Mouse (Mus musculus): ENCODE data around the gene Bace2. TPM values are rescaled to one million over a fixed set of nuclear protein-coding genes. Genes with fewer than 3 reads are reported as not detected.

The Bace2 gene
- polyA plus RNA-seq, 1 experiment from 2014 or later: 11.2 TPM

- H3K27me3 ChIP-seq (ENCODE audit: insufficient read depth, low read length): no peaks in the 10 kb centered on the region
- H3K27ac ChIP-seq (ENCODE audit: low read length): no peak overlapping the region
- no peak overlapping the region for H3K4me3 ChIP-seq (ENCODE audit: low read length)
- ATAC-seq (ENCODE audit: low FRiP score, low TSS enrichment): no peak
- H3K4me2 ChIP-seq (replicated peaks; ENCODE audit: low read depth, low read length): no peak overlapping the region
- no peak overlapping the region for H3K9ac ChIP-seq (replicated peaks; ENCODE audit: low read length)
- H3K36me3 ChIP-seq (ENCODE audit: insufficient read depth, low read length): no peaks in the 10 kb centered on the region
- WGBS: 77% methylated on average over 3 of the region's 3 CpGs
- H3K9me3 ChIP-seq (ENCODE audit: low read length): no peaks in the 10 kb centered on the region
- no peaks in the 10 kb centered on the region for H3K4me1 ChIP-seq (ENCODE audit: insufficient read depth, low read length)
These were observed 71.5 kb downstream of the Bace2 start for GRCm38 (mm10) chr16:97428026-97428425.

- H3K9ac ChIP-seq (replicated peaks; ENCODE audit: low read length): no peak overlapping the region
- no peaks in the 10 kb centered on the region for H3K36me3 ChIP-seq (ENCODE audit: insufficient read depth, low read length)
- H3K9me3 ChIP-seq (ENCODE audit: low read length): no peaks in the 10 kb centered on the region
- no peak overlapping the region for H3K27ac ChIP-seq (ENCODE audit: low read length)
- H3K4me1 ChIP-seq (ENCODE audit: insufficient read depth, low read length): no peaks in the 10 kb centered on the region
- no peak for ATAC-seq (ENCODE audit: low FRiP score, low TSS enrichment)
- WGBS: 94% methylated on average over 4 of the region's 4 CpGs
- H3K4me3 ChIP-seq (ENCODE audit: low read length): no peak overlapping the region
- no peaks in the 10 kb centered on the region for H3K27me3 ChIP-seq (ENCODE audit: insufficient read depth, low read length)
- no peak overlapping the region for H3K4me2 ChIP-seq (replicated peaks; ENCODE audit: low read depth, low read length)
These were observed 73.5 kb downstream of the Bace2 start for GRCm38 (mm10) chr16:97430091-97430490.

- H3K4me2 ChIP-seq (replicated peaks; ENCODE audit: low read depth, low read length): no peak overlapping the region
- H3K9me3 ChIP-seq (ENCODE audit: low read length): no peaks in the 10 kb centered on the region
- H3K36me3 ChIP-seq (ENCODE audit: insufficient read depth, low read length): no peaks in the 10 kb centered on the region
- H3K27me3 ChIP-seq (ENCODE audit: insufficient read depth, low read length): no peaks in the 10 kb centered on the region
- H3K27ac ChIP-seq (ENCODE audit: low read length): no peak overlapping the region
- H3K4me1 ChIP-seq (ENCODE audit: insufficient read depth, low read length): no peaks in the 10 kb centered on the region
- H3K4me3 ChIP-seq (ENCODE audit: low read length): no peak overlapping the region
- no peak overlapping the region for H3K9ac ChIP-seq (replicated peaks; ENCODE audit: low read length)
- 76% methylated on average over 4 of the region's 4 CpGs for WGBS
- ATAC-seq (ENCODE audit: low FRiP score, low TSS enrichment): no peak
These were observed 74.8 kb downstream of the Bace2 start for GRCm38 (mm10) chr16:97431328-97431727.

- Histone ChIP-seq H3K4me1 (ENCODE audit: insufficient read depth, low read length) (no peaks in the 10 kb centered on the region), H3K36me3 (ENCODE audit: insufficient read depth, low read length) (no peaks in the 10 kb centered on the region), H3K4me2 (replicated peaks; ENCODE audit: low read depth, low read length) (no peak overlapping the region), H3K4me3 (ENCODE audit: low read length) (no peak overlapping the region), H3K9ac (replicated peaks; ENCODE audit: low read length) (no peak overlapping the region), H3K9me3 (ENCODE audit: low read length) (no peaks in the 10 kb centered on the region), H3K27ac (ENCODE audit: low read length) (no peak overlapping the region), H3K27me3 (ENCODE audit: insufficient read depth, low read length) (no peaks in the 10 kb centered on the region)
- WGBS: 77% methylated on average over 2 of the region's 2 CpGs
- ATAC-seq (ENCODE audit: low FRiP score, low TSS enrichment): no peak
These were observed 77.7 kb downstream of the Bace2 start for GRCm38 (mm10) chr16:97434206-97434605.

GRCm38 (mm10) chr16:97437448-97438056 is 81.0 kb downstream of the Bace2 start:
- 6% methylated on average over 1 of the region's 1 CpGs for WGBS
- no peak overlapping the region for H3K4me2 ChIP-seq (replicated peaks; ENCODE audit: low read depth, low read length)
- H3K9ac ChIP-seq (replicated peaks; ENCODE audit: low read length): no peak overlapping the region
- no peak for ATAC-seq (ENCODE audit: low FRiP score, low TSS enrichment)
- H3K9me3 ChIP-seq (ENCODE audit: low read length): no peaks in the 10 kb centered on the region
- no peak overlapping the region for H3K27ac ChIP-seq (ENCODE audit: low read length)
- no peaks in the 10 kb centered on the region for H3K27me3 ChIP-seq (ENCODE audit: insufficient read depth, low read length)
- no peaks in the 10 kb centered on the region for H3K36me3 ChIP-seq (ENCODE audit: insufficient read depth, low read length)
- H3K4me1 ChIP-seq (ENCODE audit: insufficient read depth, low read length): no peaks in the 10 kb centered on the region
- no peak overlapping the region for H3K4me3 ChIP-seq (ENCODE audit: low read length)

- ATAC-seq (ENCODE audit: low FRiP score, low TSS enrichment): no peak
- WGBS: 85% methylated on average over 3 of the region's 3 CpGs
- H3K9ac ChIP-seq (replicated peaks; ENCODE audit: low read length): no peak overlapping the region
These were observed 81.6 kb downstream of the Bace2 start for GRCm38 (mm10) chr16:97438191-97438590.

GRCm38 (mm10) chr16:97441967-97442366 is 85.4 kb downstream of the Bace2 start:
- Histone ChIP-seq H3K9ac (replicated peaks; ENCODE audit: low read length) (no peak overlapping the region), H3K4me1 (ENCODE audit: insufficient read depth, low read length) (no peaks in the 10 kb centered on the region), H3K9me3 (ENCODE audit: low read length) (no peaks in the 10 kb centered on the region), H3K27ac (ENCODE audit: low read length) (no peak overlapping the region), H3K4me2 (replicated peaks; ENCODE audit: low read depth, low read length) (no peak overlapping the region), H3K27me3 (ENCODE audit: insufficient read depth, low read length) (no peaks in the 10 kb centered on the region), H3K36me3 (ENCODE audit: insufficient read depth, low read length) (no peaks in the 10 kb centered on the region), H3K4me3 (ENCODE audit: low read length) (no peak overlapping the region)
- ATAC-seq (ENCODE audit: low FRiP score, low TSS enrichment): no peak
- WGBS: 64% methylated on average over 9 of the region's 9 CpGs

More at GRCm38 (mm10) chr16:97438191-97438590, 81.6 kb downstream of the Bace2 start:
- Histone ChIP-seq H3K27ac (ENCODE audit: low read length) (no peak overlapping the region), H3K4me2 (replicated peaks; ENCODE audit: low read depth, low read length) (no peak overlapping the region), H3K4me1 (ENCODE audit: insufficient read depth, low read length) (no peaks in the 10 kb centered on the region), H3K9me3 (ENCODE audit: low read length) (no peaks in the 10 kb centered on the region), H3K27me3 (ENCODE audit: insufficient read depth, low read length) (no peaks in the 10 kb centered on the region), H3K36me3 (ENCODE audit: insufficient read depth, low read length) (no peaks in the 10 kb centered on the region), H3K4me3 (ENCODE audit: low read length) (no peak overlapping the region)

GRCm38 (mm10) chr16:97443670-97444263 is 87.2 kb downstream of the Bace2 start:
- no peaks in the 10 kb centered on the region for H3K4me1 ChIP-seq (ENCODE audit: insufficient read depth, low read length)
- H3K27ac ChIP-seq (ENCODE audit: low read length): no peak overlapping the region
- H3K36me3 ChIP-seq (ENCODE audit: insufficient read depth, low read length): no peaks in the 10 kb centered on the region
- no peaks in the 10 kb centered on the region for H3K9me3 ChIP-seq (ENCODE audit: low read length)
- H3K9ac ChIP-seq (replicated peaks; ENCODE audit: low read length): no peak overlapping the region
- no peak overlapping the region for H3K4me2 ChIP-seq (replicated peaks; ENCODE audit: low read depth, low read length)
- 46% methylated on average over 14 of the region's 14 CpGs for WGBS
- H3K27me3 ChIP-seq (ENCODE audit: insufficient read depth, low read length): no peaks in the 10 kb centered on the region
- no peak overlapping the region for H3K4me3 ChIP-seq (ENCODE audit: low read length)
- ATAC-seq (ENCODE audit: low FRiP score, low TSS enrichment): peak; percentile 82; the same call in 1 of the 2 replicates

- H3K4me2 ChIP-seq (replicated peaks; ENCODE audit: low read depth, low read length): no peak overlapping the region
- no peaks in the 10 kb centered on the region for H3K36me3 ChIP-seq (ENCODE audit: insufficient read depth, low read length)
- no peaks in the 10 kb centered on the region for H3K9me3 ChIP-seq (ENCODE audit: low read length)
- no peak for ATAC-seq (ENCODE audit: low FRiP score, low TSS enrichment)
- no peaks in the 10 kb centered on the region for H3K4me1 ChIP-seq (ENCODE audit: insufficient read depth, low read length)
- no peak overlapping the region for H3K27ac ChIP-seq (ENCODE audit: low read length)
- no peak overlapping the region for H3K9ac ChIP-seq (replicated peaks; ENCODE audit: low read length)
- H3K4me3 ChIP-seq (ENCODE audit: low read length): no peak overlapping the region
- H3K27me3 ChIP-seq (ENCODE audit: insufficient read depth, low read length): no peaks in the 10 kb centered on the region
These were observed 90.8 kb downstream of the Bace2 start for GRCm38 (mm10) chr16:97447386-97447785.

GRCm38 (mm10) chr16:97459831-97460230 is 103.3 kb downstream of the Bace2 start:
- WGBS: 30% methylated on average over 1 of the region's 1 CpGs
- ATAC-seq (ENCODE audit: low FRiP score, low TSS enrichment): no peak
- Histone ChIP-seq H3K9me3 (ENCODE audit: low read length) (no peaks in the 10 kb centered on the region; the same call in 1 of the 2 replicates), H3K4me2 (replicated peaks; ENCODE audit: low read depth, low read length) (no peak overlapping the region), H3K27ac (ENCODE audit: low read length) (no peak overlapping the region), H3K4me3 (ENCODE audit: low read length) (no peak overlapping the region), H3K27me3 (ENCODE audit: insufficient read depth, low read length) (no peaks in the 10 kb centered on the region), H3K4me1 (ENCODE audit: insufficient read depth, low read length) (no peaks in the 10 kb centered on the region), H3K9ac (replicated peaks; ENCODE audit: low read length) (no peak overlapping the region), H3K36me3 (ENCODE audit: insufficient read depth, low read length) (no peaks in the 10 kb centered on the region)

Data from kidney, embryonic 16.5 days (tissue).